In the genomic region with DNA sequence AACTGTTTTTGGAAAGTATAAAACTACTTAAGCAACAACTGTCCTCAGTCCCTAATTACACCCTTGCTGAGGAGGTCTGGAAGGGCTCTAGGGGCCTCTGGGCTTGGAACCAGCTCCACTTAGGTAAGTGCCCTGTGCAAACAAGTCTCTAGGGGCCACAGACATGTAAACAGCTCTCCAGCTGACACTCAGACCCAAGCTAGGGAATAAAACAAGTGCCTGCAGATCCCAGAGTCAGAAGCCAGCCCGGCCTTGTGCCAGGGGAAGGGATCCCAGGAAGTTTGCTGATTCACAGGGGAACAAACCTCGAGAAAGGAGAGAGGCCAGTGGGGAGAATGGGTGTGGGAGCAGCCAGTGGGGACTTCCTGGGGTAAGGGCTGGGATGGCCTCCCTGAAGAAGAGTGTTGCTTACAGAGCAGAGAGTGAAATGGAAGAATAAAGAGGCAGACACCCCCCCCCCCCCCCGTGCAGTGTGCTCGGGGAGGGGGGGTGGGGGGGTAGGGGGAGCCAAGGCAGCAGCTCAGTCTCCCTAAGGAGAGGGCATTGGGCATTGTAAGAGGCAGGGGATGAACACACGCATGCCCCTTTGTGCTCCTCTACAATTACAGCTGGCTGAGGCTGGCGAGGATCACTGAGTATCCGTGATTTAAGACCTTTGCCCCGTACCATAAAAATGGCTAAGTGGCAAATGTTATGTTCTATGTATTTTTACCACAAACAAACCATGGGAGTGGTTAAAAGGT, we compare ENCODE assay signal across 9 mouse cellular contexts.
DNase-seq lines count a peak whose midpoint lies in the region; ATAC-seq lines count a peak whose summit lies in the region.
"Had no signal": no experiment of that assay in that cellular context is flagged by ENCODE, and none has a peak within 500 bp of the region (broad histone marks: within the 10 kb centered on the region; RNA-seq: fewer than 3 reads in every experiment).

No protein-coding gene starts in this region.

- H3K4me3 ChIP-seq in hindbrain, embryonic 13.5 days: no peak overlapping the region

- no peak overlapping the region for H3K4me2 ChIP-seq in hindbrain, embryonic 13.5 days

- 0 out of 2 replicates have a peak, but pooled peaks have one; percentile 32 for ATAC-seq in hindbrain, embryonic 13.5 days (ENCODE audit: low FRiP score)

- peak; percentile 47 for DNase-seq in gastrocnemius, postnatal 14 days
- DNase-seq in gastrocnemius, postnatal 36 days: no peak
- DNase-seq in adipocyte (ENCODE audit: low spot score): peak; percentile 87
- peak; percentile 81 for DNase-seq in lung, postnatal 25 days (ENCODE audit: low spot score)
- DNase-seq in cerebellum, adult 9-10 months: no peak
- no peak for DNase-seq in embryo, embryonic 9.5 days (ENCODE audit: extremely low spot score)
- DNase-seq in cerebellum, postnatal 36 days: no peak

- intact Hi-C loops in gastrocnemius, postnatal 14 days (cut with DNase I; ENCODE audit: low total_unique reads): no loop called here
- intact Hi-C loops in gastrocnemius, postnatal 36 days (cut with DNase I): no loop called here

- no peaks in the 10 kb centered on the region for H3K36me3 ChIP-seq in hindbrain, embryonic 13.5 days

- H3K4me1 ChIP-seq in hindbrain, embryonic 13.5 days (replicated peaks): peaks cover 45% of the 10 kb centered on the region

- H3K9ac ChIP-seq in hindbrain, embryonic 13.5 days: no peak overlapping the region; the same call in 1 of the 2 replicates

- H3K9me3 ChIP-seq in hindbrain, embryonic 13.5 days: no peaks in the 10 kb centered on the region

- no peak overlapping the region for H3K27ac ChIP-seq in hindbrain, embryonic 13.5 days

- H3K27me3 ChIP-seq in hindbrain, embryonic 13.5 days: no peaks in the 10 kb centered on the region
- H3K27me3 ChIP-seq: CH12.LX had no signal

- 19% methylated on average over 8 of the region's 8 CpGs for WGBS in hindbrain, embryonic 13.5 days

Comparison
In these comparisons a context has a peak if more than half of its experiments do, and no peak if none do; other contexts are left out.
1. DNase-seq: peak in gastrocnemius, postnatal 14 days (single experiment), adipocyte (single experiment) and lung, postnatal 25 days (single experiment); none in gastrocnemius, postnatal 36 days (0 of 2), cerebellum, adult 9-10 months (single experiment), embryo, embryonic 9.5 days (single experiment) and cerebellum, postnatal 36 days (0 of 2).